Mouse (Mus musculus) liver, embryonic 14.5 days (tissue): ENCODE data around the gene Gm20379. TPM values are rescaled to one million over a fixed set of nuclear protein-coding genes. Genes with fewer than 3 reads are reported as not detected.

Experiments used
- ATAC-seq: fragments of 200-750 bp; cut with Nextera tagmentation; 2 replicates; pipeline ENCODE4 v1.8.0; 2017; ENCODE audit warnings: moderate number of reproducible peaks, mild to moderate bottlenecking, moderate library complexity; ENCODE audit not compliant: insufficient read depth
- DNase-seq, 3 experiments: peaks; one replicate each; pipeline ENCODE4 v3.0.0-alpha.2; 2012 to 2013; ENCODE audit warnings: low read depth in 3 of 3, low spot score in 3 of 3
- H3K27ac ChIP-seq: fragments of 300-500 bp; sonication (generic); 2 replicates; pipeline ENCODE4 v1.5.1; 2014; ENCODE audit warnings: moderate library complexity, mild to moderate bottlenecking, control low read depth, inconsistent platforms
- H3K27me3 ChIP-seq: fragments of 300-500 bp; sonication (generic); 2 replicates; pipeline ENCODE4 v1.6.1; 2014; ENCODE audit warnings: mild to moderate bottlenecking, low read length, moderate library complexity; ENCODE audit not compliant: control insufficient read depth, insufficient read depth
- H3K36me3 ChIP-seq: fragments of 300-500 bp; sonication (generic); replicated peaks from 2 replicates; pipeline ENCODE4 v1.6.1; 2014; ENCODE audit warnings: low read depth; ENCODE audit not compliant: control insufficient read depth, insufficient read depth
- H3K4me1 ChIP-seq, 2 experiments: fragments of 200-500 bp in 1 of 2; fragments of 300-500 bp in 1 of 2; sonication (generic) in 1 of 2; replicated peaks; 2 replicates each; pipeline ENCODE4 v1.6.1; 2012 to 2014; ENCODE audit warnings: antibody characterized with exemption in 1 of 2, inconsistent platforms in 1 of 2, low read length in 1 of 2; ENCODE audit not compliant: control insufficient read depth in 2 of 2, insufficient read depth in 2 of 2
- H3K4me2 ChIP-seq: fragments of 300-500 bp; sonication (generic); 2 replicates; pipeline ENCODE4 v1.6.1; 2014; ENCODE audit warnings: low read depth, mild to moderate bottlenecking, control low read depth, moderate library complexity
- H3K4me3 ChIP-seq, 2 experiments: fragments of 200-500 bp in 1 of 2; fragments of 300-500 bp in 1 of 2; sonication (generic) in 1 of 2; 2 replicates each; pipeline ENCODE4 v1.5.1; 2012 to 2014; ENCODE audit warnings: low read depth in 2 of 2, low read length in 2 of 2, mild to moderate bottlenecking in 2 of 2, control low read depth in 1 of 2, inconsistent platforms in 1 of 2, moderate library complexity in 1 of 2; ENCODE audit not compliant: insufficient read depth in 1 of 2
- H3K9ac ChIP-seq: fragments of 300-500 bp; sonication (generic); replicated peaks from 2 replicates; pipeline ENCODE4 v1.6.1; 2014; ENCODE audit warnings: mild to moderate bottlenecking, control low read depth, moderate library complexity
- H3K9me3 ChIP-seq: fragments of 300-500 bp; sonication (generic); 2 replicates; pipeline ENCODE4 v1.6.1; 2016; ENCODE audit warnings: low read length, mixed read lengths; ENCODE audit not compliant: control insufficient read depth
- CTCF ChIP-seq: IDR thresholded peaks from 2 replicates; pipeline ENCODE4 v1.5.1; 2016; ENCODE audit warnings: antibody characterized with exemption, low read depth, control low read depth
- EP300 ChIP-seq: IDR thresholded peaks from 2 replicates; pipeline ENCODE4 v1.6.1; 2016; ENCODE audit warnings: antibody characterized with exemption, low read depth
- WGBS: fragments of 180-500 bp; shearing (Covaris S2); extraction: QIAGEN DNeasy Blood & Tissue Kit; methylation state at CpG from one replicate; pipeline ENCODE4 v1.1.7; 2014; ENCODE audit not compliant: insufficient replicate concordance; 5-methylcytosine and 5-hydroxymethylcytosine counted together
- polyA plus RNA-seq, 2 experiments: library from polyadenylated mRNA; depleted of rRNA in 1 of 2; stranded (reverse) in 1 of 2; unstranded in 1 of 2; fragments of >200 nt; fragmentation: Nextera tagmentation in 1 of 2; extraction: Ambion mirVana in 1 of 2; gene quantifications; 2 replicates each; pipeline versions ENCODE4 v1.2.1 to v1.2.3; 2012 to 2014

Gm20379 gene
- polyA plus RNA-seq, 2 experiments = 0.19 TPM; not detected in 1

GRCm38 (mm10) chr13:92297021-92297420, 8.8 kb upstream of the Gm20379 start:
- WGBS = 82% methylated on average over 2 of the region's 2 CpGs

GRCm38 (mm10) chr13:92299522-92299921, 6.3 kb upstream of the Gm20379 start:
- no peaks in the 10 kb centered on the region for H3K27me3 ChIP-seq
- H3K36me3 ChIP-seq = no peaks in the 10 kb centered on the region
- no peak overlapping the region for H3K4me2 ChIP-seq
- H3K9me3 ChIP-seq = no peaks in the 10 kb centered on the region
- no peak for DNase-seq
- 67% methylated on average over 1 of the region's 1 CpGs for WGBS
- no peak overlapping the region for H3K4me3 ChIP-seq
- no peak overlapping the region for H3K9ac ChIP-seq
- TF ChIP-seq CTCF (no peak), EP300 (no peak)
- no peaks in the 10 kb centered on the region for H3K4me1 ChIP-seq
- no peak overlapping the region for H3K27ac ChIP-seq
- no peak for ATAC-seq

More at GRCm38 (mm10) chr13:92297021-92297420, 8.8 kb upstream of the Gm20379 start:
- no peaks in the 10 kb centered on the region for H3K27me3 ChIP-seq
- no peak overlapping the region for H3K4me2 ChIP-seq
- ATAC-seq (no peak), DNase-seq (no peak)
- no peak overlapping the region for H3K4me3 ChIP-seq
- no peak for TF ChIP-seq CTCF
- no peak for TF ChIP-seq EP300
- H3K27ac ChIP-seq = no peak overlapping the region
- no peaks in the 10 kb centered on the region for H3K9me3 ChIP-seq
- no peak overlapping the region for H3K9ac ChIP-seq
- no peaks in the 10 kb centered on the region for H3K36me3 ChIP-seq
- H3K4me1 ChIP-seq = no peaks in the 10 kb centered on the region

- H3K4me3 ChIP-seq = no peak overlapping the region
Measured at GRCm38 (mm10) chr13:92301754-92302153, 4.0 kb upstream of the Gm20379 start.

GRCm38 (mm10) chr13:92302466-92302865, 3.3 kb upstream of the Gm20379 start:
- no peaks in the 10 kb centered on the region for H3K27me3 ChIP-seq
- H3K36me3 ChIP-seq = no peaks in the 10 kb centered on the region
- 78% methylated on average over 4 of the region's 4 CpGs for WGBS
- TF ChIP-seq EP300 = no peak
- no peak for TF ChIP-seq CTCF
- no peak overlapping the region for H3K27ac ChIP-seq
- ATAC-seq = no peak
- H3K9ac ChIP-seq = no peak overlapping the region
- H3K4me2 ChIP-seq = no peak overlapping the region
- no peaks in the 10 kb centered on the region for H3K4me1 ChIP-seq
- no peaks in the 10 kb centered on the region for H3K9me3 ChIP-seq
- no peak for DNase-seq
- no peak overlapping the region for H3K4me3 ChIP-seq

More at GRCm38 (mm10) chr13:92301754-92302153, 4.0 kb upstream of the Gm20379 start:
- H3K27ac ChIP-seq = no peak overlapping the region
- H3K4me1 ChIP-seq = no peaks in the 10 kb centered on the region
- ATAC-seq = no peak
- 72% methylated on average over 4 of the region's 4 CpGs for WGBS
- no peaks in the 10 kb centered on the region for H3K27me3 ChIP-seq
- H3K4me2 ChIP-seq = no peak overlapping the region
- H3K36me3 ChIP-seq = no peaks in the 10 kb centered on the region
- no peak overlapping the region for H3K9ac ChIP-seq
- TF ChIP-seq CTCF (no peak), EP300 (no peak)
- no peak for DNase-seq
- no peaks in the 10 kb centered on the region for H3K9me3 ChIP-seq

GRCm38 (mm10) chr13:92303062-92303948, 2.5 kb upstream of the Gm20379 start:
- Histone ChIP-seq H3K4me2 (no peak overlapping the region), H3K27me3 (no peaks in the 10 kb centered on the region), H3K4me3 (no peak overlapping the region), H3K36me3 (no peaks in the 10 kb centered on the region; the same call in 1 of the 2 replicates), H3K4me1 (no peaks in the 10 kb centered on the region), H3K27ac (no peak overlapping the region), H3K9me3 (no peaks in the 10 kb centered on the region), H3K9ac (no peak overlapping the region)
- no peak for TF ChIP-seq EP300
- no peak for TF ChIP-seq CTCF
- no peak for DNase-seq
- no peak for ATAC-seq
- 77% methylated on average over 8 of the region's 8 CpGs for WGBS
